Mouse (Mus musculus) midbrain, embryonic 13.5 days (tissue): ENCODE measurements around the gene Kirrel3. TPM values are rescaled to one million over a fixed set of nuclear protein-coding genes. Genes with fewer than 3 reads are reported as not detected.
A peak's percentile ranks its signal among the peaks of the same experiment; 100 is the strongest.

ENCODE experiments used
- ATAC-seq: fragments of 200-750 bp; cut with Nextera tagmentation; 2 replicates; pipeline ENCODE4 v1.8.0; 2017; ENCODE audit warnings: mild to moderate bottlenecking, moderate TSS enrichment, moderate library complexity
- H3K27ac ChIP-seq: fragments of 300-500 bp; sonication (generic); 2 replicates; pipeline ENCODE4 v1.5.1; 2015; ENCODE audit warnings: inconsistent platforms, mild to moderate bottlenecking, moderate library complexity
- H3K27me3 ChIP-seq: fragments of 300-500 bp; sonication (generic); 2 replicates; pipeline ENCODE4 v1.6.1; 2015; ENCODE audit warnings: mild to moderate bottlenecking, inconsistent platforms
- H3K36me3 ChIP-seq: fragments of 300-500 bp; sonication (generic); 2 replicates; pipeline ENCODE4 v1.6.1; 2015; ENCODE audit warnings: mild to moderate bottlenecking, inconsistent platforms
- H3K4me1 ChIP-seq: fragments of 300-500 bp; sonication (generic); replicated peaks from 2 replicates; pipeline ENCODE4 v1.6.1; 2015; ENCODE audit warnings: inconsistent platforms
- H3K4me2 ChIP-seq: fragments of 300-500 bp; sonication (generic); replicated peaks from 2 replicates; pipeline ENCODE4 v1.6.1; 2015; ENCODE audit warnings: moderate library complexity, mild to moderate bottlenecking, inconsistent platforms
- H3K4me3 ChIP-seq: fragments of 300-500 bp; sonication (generic); replicated peaks from 2 replicates; pipeline ENCODE4 v1.5.1; 2015; ENCODE audit warnings: mild to moderate bottlenecking, inconsistent platforms
- H3K9ac ChIP-seq: fragments of 300-500 bp; sonication (generic); replicated peaks from 2 replicates; pipeline ENCODE4 v1.6.1; 2015; ENCODE audit warnings: mild to moderate bottlenecking, inconsistent platforms
- H3K9me3 ChIP-seq: fragments of 300-500 bp; sonication (generic); 2 replicates; pipeline ENCODE4 v1.6.1; 2016; ENCODE audit warnings: mild to moderate bottlenecking, inconsistent platforms
- WGBS: fragments of 180-500 bp; shearing (Covaris S2); methylation state at CpG from one replicate; pipeline ENCODE4 v1.1.7; 2015; 5-methylcytosine and 5-hydroxymethylcytosine counted together
- polyA plus RNA-seq: library from polyadenylated mRNA; unstranded; fragments of >200 nt; fragmentation: Nextera tagmentation; extraction: Ambion mirVana; gene quantifications from 2 replicates; pipeline ENCODE4 v1.2.1, GENCODE M21; 2015

The Kirrel3 gene
- polyA plus RNA-seq, 1 experiment from 2014 or later, result 24.0 TPM

DNA sequence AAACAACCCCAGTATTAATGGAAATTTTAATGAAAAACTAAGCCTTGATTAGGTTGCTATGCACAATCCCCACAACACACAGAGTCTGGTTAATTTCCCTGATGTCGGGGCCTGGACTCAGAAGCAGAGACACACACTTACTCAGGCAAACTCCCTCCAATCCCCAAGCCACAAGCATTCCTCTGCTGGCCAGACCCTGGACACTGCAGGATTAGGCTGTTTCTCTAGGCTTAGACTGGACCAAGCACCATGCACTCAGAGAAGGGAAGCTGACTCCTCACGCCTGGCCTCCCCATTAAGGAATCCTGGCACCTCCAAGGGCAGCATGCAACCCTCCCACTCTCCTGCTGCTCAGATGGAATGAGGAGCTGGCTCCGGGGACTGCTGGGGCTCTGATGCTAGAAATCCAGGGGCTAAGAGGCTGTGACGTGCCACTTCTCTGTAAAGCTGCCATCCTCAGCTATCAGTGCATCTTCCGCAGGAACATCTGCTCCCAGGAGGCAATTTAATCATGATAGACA, 324.4 kb downstream of the Kirrel3 start:
- ATAC-seq, result peak; percentile 56; the same call in 1 of the 2 replicates
- 57% methylated on average over 5 of the region's 5 CpGs for WGBS

DNA sequence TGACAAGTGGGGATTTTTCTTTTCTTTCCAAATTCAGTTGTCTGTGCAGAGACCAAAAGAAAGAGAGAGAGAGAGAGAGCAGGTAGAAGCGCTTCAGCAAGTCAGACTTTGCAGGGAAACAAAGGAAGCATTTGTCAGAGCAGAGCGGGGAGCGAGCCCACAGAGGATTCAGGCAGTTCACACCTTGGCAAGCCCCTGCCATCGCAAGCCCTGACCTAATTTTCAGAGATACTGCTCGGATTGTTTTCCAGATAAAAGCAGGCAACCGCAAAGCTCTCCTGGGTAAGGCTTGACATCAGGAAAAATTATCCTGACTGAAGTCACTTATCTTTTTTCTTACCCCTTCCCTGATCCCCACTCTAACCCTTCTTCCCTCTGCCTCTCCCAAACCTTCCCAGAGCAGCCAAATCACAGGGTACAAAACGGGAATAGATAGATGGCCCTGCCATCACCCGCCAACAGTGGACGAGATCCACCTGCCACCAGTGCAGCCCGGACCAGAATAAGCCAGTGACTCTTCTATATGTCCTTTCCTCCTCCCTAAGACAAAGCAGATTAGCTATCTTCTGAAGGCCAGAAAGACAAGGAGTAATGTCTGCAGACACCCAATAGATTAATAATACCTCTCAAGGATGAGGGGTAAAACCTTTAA, 332.8 kb downstream of the Kirrel3 start:
- Histone ChIP-seq H3K27me3 (no peaks in the 10 kb centered on the region), H3K4me2 (no peak overlapping the region), H3K9ac (no peak overlapping the region), H3K4me3 (no peak overlapping the region), H3K4me1 (peaks cover 6% of the 10 kb centered on the region), H3K27ac (peak overlapping the region; percentile 47; the same call in 1 of the 2 replicates), H3K9me3 (no peaks in the 10 kb centered on the region), H3K36me3 (no peaks in the 10 kb centered on the region)
- no peak for ATAC-seq
- 34% methylated on average over 10 of the region's 10 CpGs for WGBS

More for the DNA sequence above, 324.4 kb downstream of the Kirrel3 start:
- Histone ChIP-seq H3K4me1 (peaks cover 7% of the 10 kb centered on the region; the same call in 1 of the 2 replicates), H3K4me2 (no peak overlapping the region), H3K9ac (0 out of 2 replicates have a peak overlapping the region, but pooled peaks have one; percentile 11), H3K4me3 (no peak overlapping the region), H3K36me3 (no peaks in the 10 kb centered on the region), H3K9me3 (no peaks in the 10 kb centered on the region), H3K27ac (0 out of 2 replicates have a peak overlapping the region, but pooled peaks have one; percentile 19), H3K27me3 (no peaks in the 10 kb centered on the region)

GRCm38 (mm10) chr9:34824358-34825088, 338.8 kb downstream of the Kirrel3 start:
- no peak overlapping the region for H3K4me3 ChIP-seq

GRCm38 (mm10) chr9:34825089-34825400, 339.4 kb downstream of the Kirrel3 start:
- WGBS, result 18% methylated on average over 2 of the region's 2 CpGs
- no peaks in the 10 kb centered on the region for H3K36me3 ChIP-seq
- no peak overlapping the region for H3K4me2 ChIP-seq
- H3K9me3 ChIP-seq, result no peaks in the 10 kb centered on the region
- H3K27me3 ChIP-seq, result no peaks in the 10 kb centered on the region
- H3K27ac ChIP-seq, result peak overlapping the region; percentile 58
- H3K4me3 ChIP-seq, result no peak overlapping the region
- ATAC-seq, result no peak
- no peak overlapping the region for H3K9ac ChIP-seq
- H3K4me1 ChIP-seq, result peaks cover 17% of the 10 kb centered on the region

More at GRCm38 (mm10) chr9:34824358-34825088, 338.8 kb downstream of the Kirrel3 start:
- ATAC-seq, result no peak
- Histone ChIP-seq H3K4me1 (peaks cover 17% of the 10 kb centered on the region), H3K9ac (no peak overlapping the region), H3K9me3 (no peaks in the 10 kb centered on the region), H3K4me2 (no peak overlapping the region), H3K27ac (peak overlapping the region; percentile 14; the same call in 1 of the 2 replicates), H3K36me3 (no peaks in the 10 kb centered on the region), H3K27me3 (no peaks in the 10 kb centered on the region)
- WGBS, result 71% methylated on average over 18 of the region's 18 CpGs

DNA sequence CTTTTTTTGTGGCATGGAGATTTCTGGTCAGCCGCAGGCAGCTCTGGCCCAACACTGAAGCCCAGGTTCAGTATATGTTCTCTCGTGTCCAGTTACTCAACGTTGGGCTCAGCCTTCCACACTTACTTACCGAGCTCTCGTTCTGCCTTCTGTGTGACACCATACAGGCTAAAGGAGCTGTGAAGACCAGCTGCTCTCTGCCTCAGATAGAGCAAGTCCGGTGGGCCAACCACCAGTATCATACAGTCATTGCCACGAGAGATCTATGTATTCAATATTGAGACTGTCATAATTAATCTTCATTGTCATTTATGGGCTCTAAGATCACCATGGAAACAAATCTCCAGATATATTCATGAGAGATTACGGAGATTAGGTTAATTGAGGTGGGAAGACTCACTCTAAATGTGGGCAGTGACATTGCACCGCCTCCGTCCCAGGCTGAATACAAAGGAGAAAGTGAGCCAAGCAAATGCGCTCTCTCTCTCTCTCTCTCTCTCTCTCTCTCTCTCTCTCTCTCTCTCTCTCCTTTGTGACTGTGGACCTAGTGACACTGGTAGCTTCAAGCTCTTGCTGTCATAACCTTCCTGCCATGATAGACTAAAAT, 339.8 kb downstream of the Kirrel3 start:
- peaks cover 18% of the 10 kb centered on the region for H3K4me1 ChIP-seq
- no peaks in the 10 kb centered on the region for H3K27me3 ChIP-seq
- H3K9ac ChIP-seq, result no peak overlapping the region
- peak; percentile 77 for ATAC-seq
- no peaks in the 10 kb centered on the region for H3K36me3 ChIP-seq
- no peaks in the 10 kb centered on the region for H3K9me3 ChIP-seq
- peak overlapping the region; percentile 58 for H3K27ac ChIP-seq
- no peak overlapping the region for H3K4me3 ChIP-seq
- no peak overlapping the region for H3K4me2 ChIP-seq
- WGBS, result 26% methylated on average over 11 of the region's 11 CpGs

GRCm38 (mm10) chr9:34830696-34831095, 345.0 kb downstream of the Kirrel3 start:
- Histone ChIP-seq H3K4me2 (no peak overlapping the region), H3K9ac (no peak overlapping the region), H3K9me3 (no peaks in the 10 kb centered on the region), H3K4me3 (no peak overlapping the region), H3K27ac (no peak overlapping the region), H3K36me3 (no peaks in the 10 kb centered on the region), H3K27me3 (no peaks in the 10 kb centered on the region), H3K4me1 (peaks cover 9% of the 10 kb centered on the region)
- ATAC-seq, result no peak
- WGBS, result 34% methylated on average over 3 of the region's 3 CpGs

- H3K4me3 ChIP-seq, result no peak overlapping the region
- H3K4me2 ChIP-seq, result no peak overlapping the region
- H3K9ac ChIP-seq, result no peak overlapping the region
- WGBS, result 82% methylated on average over 2 of the region's 2 CpGs
- no peaks in the 10 kb centered on the region for H3K9me3 ChIP-seq
- no peak overlapping the region for H3K27ac ChIP-seq
- H3K36me3 ChIP-seq, result no peaks in the 10 kb centered on the region
- no peak for ATAC-seq
- H3K27me3 ChIP-seq, result no peaks in the 10 kb centered on the region
- H3K4me1 ChIP-seq, result peaks cover 25% of the 10 kb centered on the region
Measured at GRCm38 (mm10) chr9:34836801-34837200, 351.1 kb downstream of the Kirrel3 start.

- H3K4me2 ChIP-seq, result no peak overlapping the region
- no peaks in the 10 kb centered on the region for H3K27me3 ChIP-seq
- H3K9ac ChIP-seq, result no peak overlapping the region
- no peaks in the 10 kb centered on the region for H3K36me3 ChIP-seq
- no peak overlapping the region for H3K4me3 ChIP-seq
- no peak overlapping the region for H3K27ac ChIP-seq
- H3K4me1 ChIP-seq, result peaks cover 29% of the 10 kb centered on the region
- 0 out of 2 replicates have a peak, but pooled peaks have one; percentile 35 for ATAC-seq
- WGBS, result 39% methylated on average over 10 of the region's 10 CpGs
- H3K9me3 ChIP-seq, result no peaks in the 10 kb centered on the region
Measured at GRCm38 (mm10) chr9:34837700-34838462, 352.2 kb downstream of the Kirrel3 start.

GRCm38 (mm10) chr9:34843275-34843965, 357.7 kb downstream of the Kirrel3 start:
- WGBS, result 75% methylated on average over 10 of the region's 10 CpGs
- peaks cover 18% of the 10 kb centered on the region for H3K4me1 ChIP-seq
- ATAC-seq, result no peak; the same call in 1 of the 2 replicates

DNA sequence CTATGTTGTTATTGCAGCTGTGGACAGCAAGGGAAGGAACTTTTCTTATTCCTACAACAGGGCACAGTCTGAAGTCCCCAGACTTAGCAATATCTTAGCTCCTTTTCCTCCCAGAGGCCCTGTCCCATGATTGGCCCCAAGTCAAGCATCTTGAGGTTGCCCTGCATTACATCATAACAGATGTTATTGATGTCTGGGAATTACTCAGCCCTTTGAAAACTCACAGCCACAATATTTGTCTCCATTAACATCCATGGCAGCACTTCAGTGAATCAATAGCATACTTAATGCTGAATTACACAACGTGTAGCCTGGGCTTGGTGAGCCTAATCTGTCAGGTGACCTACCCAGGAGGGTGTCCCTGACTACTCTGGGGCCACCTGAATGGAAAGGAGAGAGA, 360.7 kb downstream of the Kirrel3 start:
- Histone ChIP-seq H3K36me3 (no peaks in the 10 kb centered on the region), H3K4me3 (no peak overlapping the region), H3K4me2 (no peak overlapping the region), H3K4me1 (peaks cover 7% of the 10 kb centered on the region; the same call in 1 of the 2 replicates), H3K27ac (no peak overlapping the region), H3K27me3 (no peaks in the 10 kb centered on the region; the same call in 1 of the 2 replicates), H3K9ac (no peak overlapping the region), H3K9me3 (no peaks in the 10 kb centered on the region)
- WGBS, result 32% methylated on average over 1 of the region's 1 CpGs
- no peak for ATAC-seq

More at GRCm38 (mm10) chr9:34843275-34843965, 357.7 kb downstream of the Kirrel3 start:
- Histone ChIP-seq H3K4me2 (no peak overlapping the region), H3K9me3 (no peaks in the 10 kb centered on the region), H3K36me3 (no peaks in the 10 kb centered on the region), H3K27ac (no peak overlapping the region), H3K9ac (no peak overlapping the region), H3K27me3 (no peaks in the 10 kb centered on the region; the same call in 1 of the 2 replicates), H3K4me3 (no peak overlapping the region)

- WGBS, result 59% methylated on average over 5 of the region's 5 CpGs
- H3K4me1 ChIP-seq, result no peaks in the 10 kb centered on the region
Measured at GRCm38 (mm10) chr9:34847664-34848063, 362.0 kb downstream of the Kirrel3 start.

More at GRCm38 (mm10) chr9:34847664-34848063, 362.0 kb downstream of the Kirrel3 start:
- H3K4me3 ChIP-seq, result no peak overlapping the region
- H3K4me2 ChIP-seq, result no peak overlapping the region
- no peaks in the 10 kb centered on the region; the same call in 1 of the 2 replicates for H3K27me3 ChIP-seq
- H3K36me3 ChIP-seq, result no peaks in the 10 kb centered on the region
- no peak for ATAC-seq
- no peak overlapping the region for H3K9ac ChIP-seq
- no peak overlapping the region for H3K27ac ChIP-seq
- H3K9me3 ChIP-seq, result no peaks in the 10 kb centered on the region
